Mouse (Mus musculus): ENCODE data around the gene Zfp358.
A peak's percentile ranks its signal among the peaks of the same experiment; 100 is the strongest.

The Zfp358 gene

GRCm38 (mm10) chr8:3492901-3493844 is at the start of gene Zfp358:
TSS of gene Zfp358 (plus strand) at chr8:3493138.
- peak; percentile 98 for DNase-seq

GRCm38 (mm10) chr8:3449226-3449625 is 43.7 kb upstream of the Zfp358 start:
- no peak for DNase-seq

- no peak for DNase-seq
These were observed 42.3 kb upstream of the Zfp358 start for GRCm38 (mm10) chr8:3450670-3451069.

- no peak for DNase-seq
These were observed 40.9 kb upstream of the Zfp358 start for GRCm38 (mm10) chr8:3451992-3452391.

GRCm38 (mm10) chr8:3463248-3463647 is 29.7 kb upstream of the Zfp358 start:
- no peak for DNase-seq

GRCm38 (mm10) chr8:3464309-3464708 is 28.6 kb upstream of the Zfp358 start:
- DNase-seq = no peak

- DNase-seq = peak; percentile 100
These were observed 25.7 kb upstream of the Zfp358 start, which contains the start of gene Pex11g for GRCm38 (mm10) chr8:3467006-3467885. TSS of gene Pex11g (minus strand) at chr8:3467680.

GRCm38 (mm10) chr8:3467886-3468545 is 24.9 kb upstream of the Zfp358 start:
- no peak for DNase-seq

GRCm38 (mm10) chr8:3468838-3469237 is 24.1 kb upstream of the Zfp358 start:
- no peak for DNase-seq

GRCm38 (mm10) chr8:3470562-3470961 is 22.4 kb upstream of the Zfp358 start, which contains the start of gene Tex45:
TSS of gene Tex45 (plus strand) at chr8:3470862.
- DNase-seq = no peak

GRCm38 (mm10) chr8:3475715-3476429 is 17.1 kb upstream of the Zfp358 start:
- DNase-seq = no peak

- no peak for DNase-seq
These were observed 12.6 kb upstream of the Zfp358 start for GRCm38 (mm10) chr8:3480221-3480785.

GRCm38 (mm10) chr8:3481605-3482004 is 11.3 kb upstream of the Zfp358 start:
- no peak for DNase-seq

- DNase-seq = no peak
These were observed 10.6 kb upstream of the Zfp358 start for GRCm38 (mm10) chr8:3482240-3482740.

GRCm38 (mm10) chr8:3483546-3483945 is 9.4 kb upstream of the Zfp358 start:
- DNase-seq = no peak

GRCm38 (mm10) chr8:3485192-3485591 is 7.7 kb upstream of the Zfp358 start:
- DNase-seq = no peak

GRCm38 (mm10) chr8:3493845-3494208 is 889 bp downstream of the Zfp358 start:
- DNase-seq = peak; percentile 92

- peak; percentile 92 for DNase-seq
These were observed 2.9 kb downstream of the Zfp358 start for GRCm38 (mm10) chr8:3495578-3496427.

GRCm38 (mm10) chr8:3496428-3496748 is 3.5 kb downstream of the Zfp358 start:
- DNase-seq = no peak

- no peak for DNase-seq
These were observed 5.6 kb downstream of the Zfp358 start for GRCm38 (mm10) chr8:3498583-3498982.

- no peak for DNase-seq
These were observed 6.8 kb downstream of the Zfp358 start for GRCm38 (mm10) chr8:3499751-3500150.

Data from heart, adult 11 months (tissue).